Mouse (Mus musculus) embryo, embryonic 11 days (tissue): Measurements from ENCODE around the gene Slc9a8.

Source experiments
- DNase-seq: peaks from one replicate; pipeline ENCODE4 v3.0.0-alpha.2; 2015

Gene Slc9a8

GRCm38 (mm10) chr2:167453814-167454213, 32.3 kb downstream of the Slc9a8 start:
- DNase-seq, result no peak

DNA sequence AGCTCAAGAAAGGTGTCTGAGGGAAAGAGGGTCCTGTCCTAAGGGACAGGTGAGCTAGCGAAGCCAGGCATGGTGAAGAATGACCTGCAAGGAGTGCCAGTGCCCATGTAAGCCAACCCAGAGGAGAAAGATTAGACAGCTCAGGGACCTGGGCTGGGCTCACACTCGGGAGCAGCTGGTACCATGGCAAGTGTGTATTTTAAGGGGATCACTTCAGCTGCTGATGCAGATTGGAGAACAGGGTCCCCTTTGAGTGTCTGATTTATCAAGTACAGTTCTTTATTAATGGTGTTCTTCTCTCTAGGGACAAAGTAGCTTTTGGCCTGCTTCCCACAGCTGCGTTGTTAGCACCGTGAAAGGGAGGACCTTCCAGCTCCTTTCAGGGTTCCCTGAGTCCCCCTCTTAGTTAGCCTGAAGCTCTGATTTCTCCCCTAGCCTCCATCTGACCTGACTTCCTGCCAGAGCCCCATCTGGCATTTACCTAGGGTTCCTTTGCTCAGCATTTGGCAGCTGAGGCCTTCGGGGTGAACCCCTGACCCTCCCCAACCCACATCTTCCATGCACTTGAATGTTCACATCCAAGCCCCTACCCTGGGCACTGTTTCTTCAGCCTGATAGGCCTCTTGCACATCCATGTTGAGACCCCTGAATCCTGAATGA, 35.0 kb downstream of the Slc9a8 start:
- no peak for DNase-seq

GRCm38 (mm10) chr2:167457213-167457612, 35.7 kb downstream of the Slc9a8 start:
- no peak for DNase-seq

- DNase-seq, result no peak
Measured at GRCm38 (mm10) chr2:167458548-167458947, 37.0 kb downstream of the Slc9a8 start.

DNA sequence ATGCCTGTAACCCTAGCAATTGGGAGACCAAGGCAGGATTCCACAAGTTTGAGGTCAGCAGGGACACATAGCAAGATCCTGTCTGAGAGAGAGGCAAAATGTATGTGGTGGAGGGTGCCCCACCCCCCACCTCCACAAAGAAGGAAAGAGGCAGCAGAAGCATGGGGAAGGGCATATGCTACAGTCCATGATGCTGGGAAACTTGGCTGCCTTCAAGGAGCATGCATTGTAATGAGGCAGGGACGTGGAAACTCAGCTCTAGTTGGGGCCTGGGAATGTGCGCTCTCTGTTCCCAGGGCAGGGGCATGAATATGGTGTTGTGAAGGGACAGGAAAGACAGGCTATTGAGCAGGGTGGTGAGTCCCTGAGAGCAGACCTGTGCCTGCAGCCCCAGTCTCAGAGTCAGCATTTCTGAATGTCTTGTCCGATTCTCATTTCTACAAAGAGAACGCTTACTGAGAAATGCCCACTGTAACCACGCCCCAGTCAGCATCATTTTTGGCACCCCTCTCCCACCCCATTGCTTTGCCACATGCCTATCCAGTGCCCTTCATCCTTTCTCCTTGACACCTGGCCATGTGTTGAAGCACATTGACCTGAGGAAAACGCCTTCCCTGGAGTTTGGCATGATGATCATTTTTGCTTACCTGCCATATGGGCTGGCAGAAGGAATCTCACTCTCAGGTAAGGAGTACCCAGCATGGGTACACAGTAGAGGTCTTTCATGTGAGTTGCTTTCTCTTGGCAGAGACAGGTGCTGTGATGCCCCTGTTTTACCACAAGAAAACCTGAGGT, 37.8 kb downstream of the Slc9a8 start:
- DNase-seq, result no peak

DNA sequence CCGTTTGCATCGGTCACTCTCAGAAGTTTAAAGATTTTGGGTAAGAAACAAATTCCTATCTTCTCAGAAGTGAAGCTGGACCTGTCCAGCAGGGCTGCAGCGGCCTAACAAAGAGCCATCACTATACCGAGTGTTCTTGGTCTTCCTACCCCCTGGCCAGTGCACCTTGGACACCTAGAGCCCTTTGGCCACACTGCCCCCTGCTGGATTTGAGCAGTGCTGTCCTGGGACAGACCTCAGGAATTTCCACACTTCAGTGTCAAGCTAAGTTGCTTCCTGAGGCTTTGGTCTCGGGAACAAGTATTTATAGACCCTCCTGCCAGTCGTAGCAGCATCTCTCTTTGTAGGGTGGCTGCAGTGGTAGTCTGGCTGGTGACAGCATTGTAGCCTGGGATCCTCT, 41.4 kb downstream of the Slc9a8 start:
- peak; percentile 79 for DNase-seq

DNA sequence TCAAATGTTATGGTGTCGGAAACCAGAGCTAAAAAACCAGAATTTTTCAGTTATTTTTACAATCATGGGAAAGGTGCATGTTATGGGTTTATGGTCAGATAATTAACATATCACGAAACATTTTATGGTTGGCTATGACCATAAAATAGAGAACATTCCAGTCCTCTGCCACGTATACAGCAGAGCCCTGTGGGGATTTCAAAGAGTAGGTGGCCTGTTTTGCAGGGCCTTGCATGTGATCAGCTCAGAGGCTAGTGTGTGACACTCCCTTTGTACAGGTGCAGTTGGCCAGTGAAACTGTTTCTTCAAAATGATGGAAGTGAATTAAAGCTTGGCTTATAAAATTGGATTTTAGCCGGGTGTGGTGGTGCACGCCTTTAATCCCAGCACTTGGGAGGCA, 42.3 kb downstream of the Slc9a8 start:
- DNase-seq, result no peak

- no peak for DNase-seq
Measured at GRCm38 (mm10) chr2:167465951-167466350, 44.4 kb downstream of the Slc9a8 start.

DNA sequence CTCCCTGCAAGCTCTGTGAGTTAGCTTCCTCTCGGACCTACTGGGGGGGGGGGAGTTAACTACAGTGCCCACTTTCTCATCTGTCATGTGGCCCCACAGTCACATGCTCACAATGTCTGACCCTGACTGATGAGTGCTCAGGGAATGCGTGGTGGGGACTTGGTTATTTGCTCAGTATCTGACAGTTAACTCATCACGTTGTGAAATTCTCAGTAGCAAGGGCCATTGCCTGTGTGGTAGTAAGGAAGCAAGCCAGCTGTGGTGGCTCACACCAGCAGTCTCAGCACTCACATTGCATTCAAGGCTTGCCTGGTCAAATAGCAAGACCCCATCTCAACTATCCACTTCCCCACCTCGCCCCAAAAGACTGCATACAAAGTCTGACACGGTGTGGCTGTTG, 45.7 kb downstream of the Slc9a8 start:
- no peak for DNase-seq

- DNase-seq, result no peak
Measured at GRCm38 (mm10) chr2:167468444-167468843, 46.9 kb downstream of the Slc9a8 start.

DNA sequence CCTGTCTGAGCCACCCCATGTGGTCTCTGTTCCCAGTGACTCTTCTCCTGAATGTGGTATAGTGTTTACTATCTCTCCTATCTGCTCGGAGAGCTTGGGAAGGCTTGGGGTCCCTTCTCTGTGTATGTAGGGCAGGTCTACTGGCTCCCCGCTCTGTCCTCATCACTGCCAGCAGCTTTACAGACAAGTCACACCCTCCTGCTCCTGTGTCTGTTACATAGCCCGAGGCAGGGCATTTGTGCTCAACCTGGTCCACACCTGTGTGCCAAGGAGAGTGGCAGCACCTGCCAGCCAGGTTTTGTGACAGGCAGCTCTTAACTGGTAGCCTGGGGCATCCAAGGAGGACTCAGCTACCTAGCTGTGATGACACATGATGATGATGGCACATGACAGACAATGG, 49.1 kb downstream of the Slc9a8 start:
- no peak for DNase-seq

GRCm38 (mm10) chr2:167471585-167471984, 50.1 kb downstream of the Slc9a8 start:
- DNase-seq, result no peak

GRCm38 (mm10) chr2:167474218-167474617, 52.7 kb downstream of the Slc9a8 start:
- DNase-seq, result no peak

DNA sequence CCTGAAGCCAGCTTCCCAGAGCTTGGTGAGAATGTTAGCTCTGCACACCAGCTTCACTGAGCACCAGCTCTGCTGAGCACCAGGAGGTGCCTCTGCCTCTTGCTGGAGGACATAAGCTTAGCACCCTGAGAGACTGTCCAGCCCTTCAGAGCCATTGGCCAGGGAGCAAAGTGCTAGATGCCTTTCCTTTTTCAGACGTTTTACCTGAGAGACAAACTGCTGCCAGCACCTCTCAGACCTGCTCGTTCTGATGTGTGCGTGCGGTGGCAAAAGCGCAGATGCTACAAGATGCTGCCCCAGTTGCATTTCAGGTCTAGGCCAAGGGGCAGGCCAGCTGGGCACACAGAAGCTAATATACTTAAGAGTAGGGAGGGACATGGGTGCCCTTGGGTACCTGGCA, 54.1 kb downstream of the Slc9a8 start:
- no peak for DNase-seq

GRCm38 (mm10) chr2:167476200-167476688, 54.7 kb downstream of the Slc9a8 start:
- peak; percentile 38 for DNase-seq

- DNase-seq, result no peak
Measured at GRCm38 (mm10) chr2:167476762-167477161, 55.2 kb downstream of the Slc9a8 start.

DNA sequence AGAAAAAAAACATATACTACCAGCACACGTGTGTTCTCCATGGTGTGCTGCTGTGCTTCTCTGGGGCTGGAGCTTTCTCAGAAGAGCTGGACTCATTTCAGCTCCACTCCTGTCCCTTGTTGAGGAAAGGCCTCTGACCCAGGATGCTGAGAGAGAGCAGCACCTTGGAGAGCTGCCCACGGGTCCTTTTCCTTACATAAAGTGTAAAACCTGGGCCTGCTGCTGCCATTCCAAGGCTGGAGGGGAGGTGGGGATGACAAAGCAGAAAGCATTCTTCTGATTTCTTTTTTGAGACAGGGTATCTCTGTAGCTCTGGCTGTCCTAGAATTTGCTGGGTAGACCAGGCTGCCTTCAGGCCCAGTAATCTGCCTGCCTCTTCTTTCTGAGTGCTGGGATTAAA, 56.6 kb downstream of the Slc9a8 start:
- peak; percentile 16 for DNase-seq

GRCm38 (mm10) chr2:167479501-167479900, 58.0 kb downstream of the Slc9a8 start:
- no peak for DNase-seq

- DNase-seq, result no peak
Measured at GRCm38 (mm10) chr2:167482681-167483080, 61.2 kb downstream of the Slc9a8 start.

GRCm38 (mm10) chr2:167483081-167483826, 61.7 kb downstream of the Slc9a8 start:
- no peak for DNase-seq

GRCm38 (mm10) chr2:167483827-167484410, 62.4 kb downstream of the Slc9a8 start:
- no peak for DNase-seq

DNA sequence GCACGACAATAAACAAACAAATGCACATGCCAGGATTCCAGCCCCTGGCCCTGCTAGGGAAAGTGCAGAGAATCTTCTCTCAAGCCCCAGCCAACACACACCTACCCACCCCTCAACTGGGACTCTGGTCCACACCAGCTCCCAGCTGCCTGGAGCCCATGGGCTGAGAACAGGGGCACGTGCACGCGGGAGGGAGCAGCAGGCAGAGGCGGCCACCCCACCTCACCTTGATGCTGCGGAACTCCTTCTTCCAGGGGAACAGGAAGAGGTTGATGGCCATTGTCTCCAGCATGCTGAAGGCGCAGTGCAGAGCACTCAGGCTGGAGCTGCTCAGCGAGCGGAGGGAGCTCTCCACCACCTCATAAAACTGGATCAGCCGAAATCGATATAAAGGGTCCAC, 63.4 kb downstream of the Slc9a8 start:
- DNase-seq, result no peak
